Mouse (Mus musculus) MEL (cell line): ENCODE data around the gene Atf2. TPM values are rescaled to one million over a fixed set of nuclear protein-coding genes. Genes with fewer than 3 reads are reported as not detected.
A peak's percentile ranks its signal among the peaks of the same experiment; 100 is the strongest.

Source experiments
- DNase-seq: peaks from one replicate; pipeline ENCODE4 v3.0.0; 2011; ENCODE audit warnings: low read depth, low spot score
- H3K27ac ChIP-seq: 2 replicates; pipeline ENCODE4 v1.5.1; 2012; ENCODE audit warnings: low read depth, mild to moderate bottlenecking, control low read depth, low read length, moderate library complexity; ENCODE audit not compliant: control insufficient read depth
- H3K27me3 ChIP-seq, 2 experiments: fragments of 150-350 bp in 1 of 2; sonication (generic) in 1 of 2; 2 replicates each; pipeline ENCODE4 v1.6.1; 2012; ENCODE audit warnings: low read length in 2 of 2, mild to moderate bottlenecking in 2 of 2, improper control_type of control experiment in 1 of 2, moderate library complexity in 1 of 2; ENCODE audit not compliant: insufficient read depth in 2 of 2, control insufficient read depth in 1 of 2
- H3K36me3 ChIP-seq, 2 experiments: 2 replicates each; pipeline ENCODE4 v1.6.1; 2012 to 2014; ENCODE audit warnings: low read length in 2 of 2, improper control_type of control experiment in 1 of 2, inconsistent platforms in 1 of 2, mild to moderate bottlenecking in 1 of 2; ENCODE audit not compliant: insufficient read depth in 2 of 2, control insufficient read depth in 1 of 2
- H3K4me1 ChIP-seq, 2 experiments: fragments of 150-350 bp in 1 of 2; sonication (generic) in 1 of 2; 2 replicates each; pipeline ENCODE4 v1.6.1; 2012; ENCODE audit warnings: low read length in 2 of 2, improper control_type of control experiment in 1 of 2, mild to moderate bottlenecking in 1 of 2; ENCODE audit not compliant: insufficient read depth in 2 of 2, control insufficient read depth in 1 of 2
- H3K4me3 ChIP-seq, 2 experiments: fragments of 150-350 bp in 1 of 2; sonication (generic) in 1 of 2; 2 replicates each; pipeline ENCODE4 v1.5.1; 2012; ENCODE audit warnings: low read depth in 2 of 2, low read length in 2 of 2, mild to moderate bottlenecking in 2 of 2, moderate library complexity in 2 of 2, control low read depth in 1 of 2, improper control_type of control experiment in 1 of 2; ENCODE audit not compliant: control insufficient read depth in 1 of 2, insufficient read depth in 1 of 2
- H3K79me2 ChIP-seq: 2 replicates; pipeline ENCODE4 v1.6.1; 2012; ENCODE audit warnings: mild to moderate bottlenecking, low read length, moderate library complexity; ENCODE audit not compliant: control insufficient read depth, poor library complexity, insufficient read depth
- H3K9ac ChIP-seq: 2 replicates; pipeline ENCODE4 v1.6.1; 2012; ENCODE audit warnings: low read depth, mild to moderate bottlenecking, control low read depth, low read length, moderate library complexity; ENCODE audit not compliant: control insufficient read depth, poor library complexity, severe bottlenecking
- H3K9me3 ChIP-seq: fragments of 150-350 bp; sonication (generic); replicated peaks from 2 replicates; pipeline ENCODE4 v1.6.1; 2012; ENCODE audit warnings: mild to moderate bottlenecking, low read length, improper control_type of control experiment, moderate library complexity; ENCODE audit not compliant: insufficient read depth
- CTCF ChIP-seq, 3 experiments: IDR thresholded peaks in 2 of 3; conservative IDR thresholded peaks in 1 of 3; 2 replicates each; pipeline ENCODE4 v1.5.1; 2011 to 2012; ENCODE audit warnings: low read length in 3 of 3, low read depth in 2 of 3, mild to moderate bottlenecking in 2 of 3, improper control_type of control experiment in 1 of 3, inconsistent platforms in 1 of 3, mixed read lengths in 1 of 3, moderate library complexity in 1 of 3; ENCODE audit not compliant: control insufficient read depth in 1 of 3, insufficient read depth in 1 of 3, poor library complexity in 1 of 3, severe bottlenecking in 1 of 3
- ELF1 ChIP-seq: IDR thresholded peaks from 2 replicates; pipeline ENCODE4 v1.6.1; 2014; ENCODE audit warnings: low read depth, mild to moderate bottlenecking, inconsistent platforms, low read length, improper control_type of control experiment, moderate library complexity
- HCFC1 ChIP-seq: IDR thresholded peaks from 2 replicates; pipeline ENCODE4 v1.6.1; 2012; ENCODE audit warnings: low read depth, mild to moderate bottlenecking, inconsistent platforms, low read length, improper control_type of control experiment, moderate library complexity
- JUND ChIP-seq: IDR thresholded peaks from 2 replicates; pipeline ENCODE4 v1.6.1; 2011; ENCODE audit warnings: low read depth, mild to moderate bottlenecking, improper control_type of control experiment, low read length
- KAT2A ChIP-seq: conservative IDR thresholded peaks from 2 replicates; pipeline ENCODE4 v1.6.1; 2012; ENCODE audit warnings: low read depth, low read length, improper control_type of control experiment, inconsistent platforms
- MAX ChIP-seq: IDR thresholded peaks from 2 replicates; pipeline ENCODE4 v1.6.1; 2011; ENCODE audit warnings: low read length, improper control_type of control experiment
- MEF2A ChIP-seq: IDR thresholded peaks from 2 replicates; pipeline ENCODE4 v1.6.1; 2014; ENCODE audit warnings: low read depth, mild to moderate bottlenecking, inconsistent platforms, low read length, improper control_type of control experiment; ENCODE audit not compliant: poor library complexity, insufficient replicate concordance, severe bottlenecking; ENCODE audit errors: extremely low read depth
- MXI1 ChIP-seq: IDR thresholded peaks from 2 replicates; pipeline ENCODE4 v1.6.1; 2011; ENCODE audit warnings: mild to moderate bottlenecking, low read depth, low read length, improper control_type of control experiment
- MYC ChIP-seq: IDR thresholded peaks from 2 replicates; pipeline ENCODE4 v1.6.1; 2011; ENCODE audit warnings: low read depth, mild to moderate bottlenecking, low read length, improper control_type of control experiment, moderate library complexity
- NRF1 ChIP-seq: IDR thresholded peaks from 2 replicates; pipeline ENCODE4 v1.6.1; 2014; ENCODE audit warnings: low read depth, mild to moderate bottlenecking, inconsistent platforms, low read length, improper control_type of control experiment, moderate library complexity; ENCODE audit not compliant: poor library complexity, insufficient read depth, severe bottlenecking
- POLR2AphosphoS2 ChIP-seq: IDR thresholded peaks from 2 replicates; pipeline ENCODE4 v1.6.1; 2011; ENCODE audit warnings: low read length, improper control_type of control experiment
- POLR2AphosphoS5 ChIP-seq: IDR thresholded peaks from 2 replicates; pipeline ENCODE4 v1.6.1; 2012; ENCODE audit warnings: low read depth, borderline replicate concordance, mild to moderate bottlenecking, inconsistent platforms, low read length, moderate library complexity, mixed read lengths
- RAD21 ChIP-seq: IDR thresholded peaks from 2 replicates; pipeline ENCODE4 v1.6.1; 2011; ENCODE audit warnings: mild to moderate bottlenecking, low read depth, low read length, improper control_type of control experiment
- SIN3A ChIP-seq: IDR thresholded peaks from 2 replicates; pipeline ENCODE4 v1.6.1; 2012; ENCODE audit warnings: low read length, improper control_type of control experiment, inconsistent platforms
- SMC3 ChIP-seq: IDR thresholded peaks from 2 replicates; pipeline ENCODE4 v1.6.1; 2011; ENCODE audit warnings: low read depth, low read length, improper control_type of control experiment
- TBP ChIP-seq: IDR thresholded peaks from 2 replicates; pipeline ENCODE4 v1.8.0; 2011; ENCODE audit warnings: low read depth, low read length, improper control_type of control experiment
- TCF12 ChIP-seq: IDR thresholded peaks from 2 replicates; pipeline ENCODE4 v1.6.1; 2014; ENCODE audit warnings: low read depth, mild to moderate bottlenecking, inconsistent platforms, low read length, improper control_type of control experiment, moderate library complexity
- UBTF ChIP-seq: IDR thresholded peaks from 2 replicates; pipeline ENCODE4 v1.6.1; 2012; ENCODE audit warnings: low read depth, mild to moderate bottlenecking, inconsistent platforms, low read length, improper control_type of control experiment, moderate library complexity, borderline replicate concordance; ENCODE audit not compliant: insufficient read depth
- USF1 ChIP-seq: IDR thresholded peaks from 2 replicates; pipeline ENCODE4 v1.6.1; 2014; ENCODE audit warnings: low read depth, mild to moderate bottlenecking, inconsistent platforms, low read length, improper control_type of control experiment, moderate library complexity
- USF2 ChIP-seq, 2 experiments: IDR thresholded peaks; 2 replicates each; pipeline ENCODE4 v1.6.1; 2011 to 2012; ENCODE audit warnings: improper control_type of control experiment in 2 of 2, low read length in 2 of 2, borderline replicate concordance in 1 of 2, inconsistent platforms in 1 of 2, low read depth in 1 of 2, mild to moderate bottlenecking in 1 of 2; ENCODE audit not compliant: insufficient read depth in 1 of 2
- ZMIZ1 ChIP-seq: IDR thresholded peaks from 2 replicates; pipeline ENCODE4 v1.6.1; 2012; ENCODE audit warnings: low read depth, mild to moderate bottlenecking, inconsistent platforms, low read length, improper control_type of control experiment, moderate library complexity
- ZNF384 ChIP-seq: IDR thresholded peaks from 2 replicates; pipeline ENCODE4 v1.6.1; 2012; ENCODE audit warnings: low read depth, mild to moderate bottlenecking, inconsistent platforms, low read length, improper control_type of control experiment
- polyA plus RNA-seq, 2 experiments: library from polyadenylated mRNA; stranded (reverse) in 1 of 2; unstranded in 1 of 2; fragments of >175 nt in 1 of 2; fragments of >200 nt in 1 of 2; gene quantifications; 2 replicates each; pipeline versions ENCODE4 v1.2.1 to v1.2.4; 2012; ENCODE audit warnings: low replicate concordance in 2 of 2, low read depth in 1 of 2; ENCODE audit not compliant: insufficient read length in 2 of 2, insufficient read depth in 1 of 2, missing spikeins in 1 of 2
- total RNA-seq: library from RNA; depleted of rRNA; stranded (reverse); fragments of 300-350 nt; gene quantifications from 2 replicates; pipeline ENCODE4 v1.2.3, GENCODE M21; 2012

Atf2 gene
- total and polyA plus RNA-seq, 3 experiments: 16.8 to 82.3 (median 36.7) TPM

DNA sequence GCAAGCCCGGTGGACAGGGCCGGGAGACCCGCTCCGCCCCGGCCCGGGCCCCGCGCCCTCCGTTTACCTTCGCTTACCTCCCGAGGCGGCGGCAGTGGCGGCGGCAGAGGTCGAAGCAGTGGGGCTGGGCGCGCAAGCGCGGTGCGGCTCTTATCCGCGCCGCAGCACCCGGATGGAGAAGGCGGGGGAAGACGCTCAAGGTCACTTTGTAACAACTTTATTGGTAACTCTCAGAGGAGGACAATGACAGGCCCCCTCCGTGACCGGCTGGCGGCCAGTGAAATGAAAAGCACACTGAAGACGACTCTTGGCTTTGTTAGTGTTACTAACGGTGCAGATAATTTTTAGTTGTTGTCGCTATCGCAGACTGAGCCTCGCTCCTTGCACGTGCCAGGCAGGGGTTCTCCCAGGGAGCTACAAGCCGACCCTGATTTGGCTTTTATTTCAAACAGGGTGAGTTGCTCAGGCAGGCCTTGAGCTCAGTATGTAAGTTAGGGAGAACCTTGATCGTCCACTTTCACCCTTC is 18.8 kb upstream of the Atf2 start, which contains the start of gene Atp5g3 (continued):
- TF ChIP-seq SIN3A: peak; percentile 96
- peak; percentile 86 for TF ChIP-seq NRF1

GRCm38 (mm10) chr2:73910571-73911174 is 18.2 kb upstream of the Atf2 start:
- peak overlapping the region; percentile 79 for H3K27ac ChIP-seq
- H3K9me3 ChIP-seq: no peaks in the 10 kb centered on the region
- TF ChIP-seq MEF2A: no peak
- TF ChIP-seq POLR2AphosphoS5: no peak
- no peak for TF ChIP-seq KAT2A
- TF ChIP-seq SMC3: no peak
- TF ChIP-seq MAX: no peak
- no peak for TF ChIP-seq USF2 (IDR thresholded peaks at IDR 0.05; ENCODE audit: borderline replicate concordance in 1 of 2, insufficient read depth in 1 of 2, low read depth in 1 of 2, low read length in 2 of 2)
- no peak for TF ChIP-seq JUND
- TF ChIP-seq NRF1: no peak
- TF ChIP-seq TBP: 0 out of 2 replicates have a peak, but pooled peaks have one; percentile 28
- TF ChIP-seq RAD21: no peak
- TF ChIP-seq UBTF: 0 out of 2 replicates have a peak, but pooled peaks have one; percentile 44
- no peak; the same call in 1 of the 2 replicates for TF ChIP-seq MXI1
- no peak for TF ChIP-seq CTCF (IDR thresholded peaks at IDR 0.05 in 2 of 3, conservative IDR thresholded peaks at IDR 0.05 in 1 of 3; ENCODE audit: control insufficient read depth in 1 of 3, insufficient read depth in 1 of 3, low read depth in 2 of 3, low read length in 3 of 3, poor library complexity in 1 of 3, severe bottlenecking in 1 of 3)
- TF ChIP-seq HCFC1: peak; percentile 48; the same call in 1 of the 2 replicates
- 0 out of 2 replicates have a peak, but pooled peaks have one; percentile 22 for TF ChIP-seq MYC
- peak; percentile 3; the same call in 1 of the 2 replicates for TF ChIP-seq SIN3A
- TF ChIP-seq USF1: no peak
- TF ChIP-seq ZNF384: no peak
- peak; percentile 28; the same call in 1 of the 2 replicates for TF ChIP-seq ZMIZ1
- no peak for TF ChIP-seq POLR2AphosphoS2
- no peak for TF ChIP-seq TCF12
- no peak for TF ChIP-seq ELF1
- peak overlapping the region; percentile 72 to 89 for H3K4me3 ChIP-seq
- H3K79me2 ChIP-seq: peaks cover 13% of the 10 kb centered on the region
- H3K27me3 ChIP-seq: no peaks in the 10 kb centered on the region
- H3K36me3 ChIP-seq: peaks cover 23% of the 10 kb centered on the region in 2 experiments
- H3K9ac ChIP-seq: peak overlapping the region; percentile 92
- DNase-seq: peak; percentile 66
- peaks cover 3 to 8% of the 10 kb centered on the region in 2 experiments; a peak in 3 of 4 replicates for H3K4me1 ChIP-seq
